Mouse (Mus musculus) bone marrow, adult 2 months (tissue): ENCODE results near the gene Tsc22d3.
A peak's percentile ranks its signal among the peaks of the same experiment; 100 is the strongest.

Source experiments
- CTCF ChIP-seq: fragments of 200-500 bp; IDR thresholded peaks from 2 replicates; pipeline ENCODE4 v1.5.1; 2011; ENCODE audit warnings: low read length, control low read depth; ENCODE audit not compliant: control insufficient read depth, insufficient read depth
- POLR2A ChIP-seq: fragments of 200-500 bp; IDR thresholded peaks from 2 replicates; pipeline ENCODE4 v1.6.1; 2011; ENCODE audit warnings: low read depth, mild to moderate bottlenecking, control low read depth, low read length, borderline replicate concordance; ENCODE audit not compliant: control insufficient read depth

GRCm38 (mm10) chrX:140503905-140504304 is 96.6 kb downstream of the Tsc22d3 start:
- TF ChIP-seq CTCF, result peak; percentile 42; the same call in 1 of the 2 replicates
- TF ChIP-seq POLR2A, result no peak
